Mouse (Mus musculus): ENCODE results near the gene Ldlrad3. TPM values are rescaled to one million over a fixed set of nuclear protein-coding genes. Genes with fewer than 3 reads are reported as not detected.
A peak's percentile ranks its signal among the peaks of the same experiment; 100 is the strongest.

The Ldlrad3 gene
- polyA plus RNA-seq, 1 experiment from 2014 or later, result 30.0 TPM

DNA sequence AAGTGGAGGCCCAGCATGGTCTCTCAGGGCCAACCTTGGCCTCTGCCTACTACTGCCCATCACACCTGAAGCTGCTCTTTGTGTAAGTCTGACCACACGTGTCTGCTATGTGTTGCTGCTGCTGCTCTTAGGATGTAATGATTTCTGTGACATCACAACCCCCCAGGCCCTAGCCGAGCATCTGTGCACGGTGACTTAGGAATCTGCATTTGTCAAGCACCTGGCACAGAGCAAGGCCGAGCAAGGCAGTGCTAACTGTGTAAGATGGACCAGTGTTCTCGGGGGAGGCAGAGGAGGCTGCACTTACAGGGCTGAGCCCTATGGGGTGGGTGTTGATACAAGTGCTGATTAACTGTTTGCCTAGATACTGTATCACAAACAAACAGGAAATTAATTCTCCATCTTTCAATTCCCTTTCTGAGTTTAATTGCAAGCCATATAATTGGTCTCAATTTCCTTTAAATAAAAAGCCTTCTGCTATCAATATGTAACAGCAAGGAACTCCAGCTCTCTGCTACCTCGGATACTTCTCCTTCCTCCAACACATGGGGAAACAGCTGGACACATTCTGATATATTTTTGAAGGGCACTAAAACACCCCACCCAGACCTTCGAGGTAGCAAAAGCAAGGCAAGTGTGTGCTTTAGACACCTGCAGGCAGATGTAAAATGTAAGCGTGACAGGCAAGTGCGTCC is 152.2 kb downstream of the Ldlrad3 start:
- no peaks in the 10 kb centered on the region for H3K36me3 ChIP-seq (ENCODE audit: control insufficient read depth, insufficient read depth, low read length)
- H3K4me1 ChIP-seq (ENCODE audit: control insufficient read depth, insufficient read depth, low read length), result peaks cover 59% of the 10 kb centered on the region
- H3K9me3 ChIP-seq (ENCODE audit: control insufficient read depth, low read length), result no peaks in the 10 kb centered on the region
- no peak overlapping the region for H3K9ac ChIP-seq (replicated peaks; ENCODE audit: low read depth, low read length)
- no peaks in the 10 kb centered on the region for H3K27me3 ChIP-seq (ENCODE audit: control insufficient read depth, insufficient read depth, low read length)
- H3K4me3 ChIP-seq (ENCODE audit: low read depth, low read length), result no peak overlapping the region
- no peak overlapping the region for H3K4me2 ChIP-seq (ENCODE audit: low read depth, low read length)
- no peak overlapping the region for H3K27ac ChIP-seq (ENCODE audit: low read depth, low read length)
- no peak for ATAC-seq (ENCODE audit: low read depth)
- WGBS, result 46% methylated on average over 9 of the region's 9 CpGs

DNA sequence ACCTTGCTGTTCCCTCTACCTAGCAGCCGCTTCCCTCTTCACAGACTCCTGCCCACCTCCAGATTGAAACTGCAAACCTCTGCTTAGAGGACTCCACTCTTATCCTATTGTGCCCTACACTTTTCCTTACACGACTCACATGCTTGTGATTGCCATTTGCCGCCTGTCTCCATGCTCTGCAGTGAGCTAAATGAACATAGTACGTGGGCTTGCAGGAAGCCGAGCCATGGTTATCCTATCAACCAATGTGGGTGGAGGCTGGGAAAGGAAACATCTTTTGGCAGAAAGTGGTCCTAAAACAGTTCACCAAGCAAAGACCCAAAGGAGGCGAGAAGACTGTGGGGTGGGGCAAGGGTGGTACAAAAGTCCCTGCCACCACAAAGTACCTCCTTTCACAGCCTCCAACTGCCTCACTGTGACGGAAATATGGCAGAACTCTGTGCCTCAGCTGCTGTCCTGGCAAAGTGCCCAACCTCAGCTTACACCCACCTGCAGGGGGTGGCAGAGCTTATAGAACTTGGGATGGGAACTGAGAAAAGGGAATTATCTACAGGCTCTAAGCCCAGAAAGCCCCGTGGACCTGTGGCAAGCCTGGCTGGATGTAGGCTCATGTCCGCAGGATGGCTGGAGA is 153.4 kb downstream of the Ldlrad3 start:
- H3K9ac ChIP-seq (replicated peaks; ENCODE audit: low read depth, low read length), result no peak overlapping the region
- WGBS, result 61% methylated on average over 9 of the region's 9 CpGs
- peaks cover 55% of the 10 kb centered on the region for H3K4me1 ChIP-seq (ENCODE audit: control insufficient read depth, insufficient read depth, low read length)
- H3K9me3 ChIP-seq (ENCODE audit: control insufficient read depth, low read length), result no peaks in the 10 kb centered on the region
- H3K4me3 ChIP-seq (ENCODE audit: low read depth, low read length), result no peak overlapping the region
- no peaks in the 10 kb centered on the region for H3K27me3 ChIP-seq (ENCODE audit: control insufficient read depth, insufficient read depth, low read length)
- H3K4me2 ChIP-seq (ENCODE audit: low read depth, low read length), result no peak overlapping the region
- no peaks in the 10 kb centered on the region for H3K36me3 ChIP-seq (ENCODE audit: control insufficient read depth, insufficient read depth, low read length)
- no peak overlapping the region for H3K27ac ChIP-seq (ENCODE audit: low read depth, low read length)
- ATAC-seq (ENCODE audit: low read depth), result no peak

- no peaks in the 10 kb centered on the region for H3K36me3 ChIP-seq (ENCODE audit: control insufficient read depth, insufficient read depth, low read length)
- H3K27me3 ChIP-seq (ENCODE audit: control insufficient read depth, insufficient read depth, low read length), result no peaks in the 10 kb centered on the region
- ATAC-seq (ENCODE audit: low read depth), result peak; percentile 35; the same call in 1 of the 2 replicates
- H3K4me2 ChIP-seq (ENCODE audit: low read depth, low read length), result no peak overlapping the region
- H3K4me1 ChIP-seq (ENCODE audit: control insufficient read depth, insufficient read depth, low read length), result peaks cover 41% of the 10 kb centered on the region
- H3K27ac ChIP-seq (ENCODE audit: low read depth, low read length), result no peak overlapping the region
- no peak overlapping the region for H3K4me3 ChIP-seq (ENCODE audit: low read depth, low read length)
- 9% methylated on average over 5 of the region's 5 CpGs for WGBS
- no peak overlapping the region for H3K9ac ChIP-seq (replicated peaks; ENCODE audit: low read depth, low read length)
- no peaks in the 10 kb centered on the region for H3K9me3 ChIP-seq (ENCODE audit: control insufficient read depth, low read length)
These were observed 155.5 kb downstream of the Ldlrad3 start for GRCm38 (mm10) chr2:102030652-102031051.

DNA sequence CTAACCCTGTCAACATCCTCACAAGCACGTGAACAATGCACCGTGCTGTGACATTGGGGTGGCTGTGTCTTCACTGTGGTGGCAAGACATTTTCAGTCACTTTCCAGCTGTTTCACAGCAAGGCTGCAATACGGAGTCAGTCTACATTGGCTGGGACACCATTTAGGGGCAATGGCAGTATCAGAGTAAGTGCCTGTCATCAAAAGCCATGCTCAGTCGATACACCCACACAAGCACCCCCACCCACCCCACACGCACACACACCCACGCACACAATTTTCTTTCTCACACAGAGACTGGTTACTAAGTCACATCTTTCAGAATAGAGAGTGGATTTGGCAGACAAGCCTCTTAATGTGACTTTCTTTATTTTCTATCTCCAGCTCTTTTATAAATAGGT is 156.0 kb downstream of the Ldlrad3 start:
- no peak overlapping the region for H3K4me2 ChIP-seq (ENCODE audit: low read depth, low read length)
- no peaks in the 10 kb centered on the region for H3K9me3 ChIP-seq (ENCODE audit: control insufficient read depth, low read length)
- 0 out of 2 replicates have a peak, but pooled peaks have one; percentile 15 for ATAC-seq (ENCODE audit: low read depth)
- peak overlapping the region; percentile 62 for H3K27ac ChIP-seq (ENCODE audit: low read depth, low read length)
- no peak overlapping the region for H3K9ac ChIP-seq (replicated peaks; ENCODE audit: low read depth, low read length)
- peaks cover 41% of the 10 kb centered on the region for H3K4me1 ChIP-seq (ENCODE audit: control insufficient read depth, insufficient read depth, low read length)
- WGBS, result 59% methylated on average over 6 of the region's 6 CpGs
- no peak overlapping the region for H3K4me3 ChIP-seq (ENCODE audit: low read depth, low read length)
- no peaks in the 10 kb centered on the region for H3K27me3 ChIP-seq (ENCODE audit: control insufficient read depth, insufficient read depth, low read length)
- H3K36me3 ChIP-seq (ENCODE audit: control insufficient read depth, insufficient read depth, low read length), result no peaks in the 10 kb centered on the region

DNA sequence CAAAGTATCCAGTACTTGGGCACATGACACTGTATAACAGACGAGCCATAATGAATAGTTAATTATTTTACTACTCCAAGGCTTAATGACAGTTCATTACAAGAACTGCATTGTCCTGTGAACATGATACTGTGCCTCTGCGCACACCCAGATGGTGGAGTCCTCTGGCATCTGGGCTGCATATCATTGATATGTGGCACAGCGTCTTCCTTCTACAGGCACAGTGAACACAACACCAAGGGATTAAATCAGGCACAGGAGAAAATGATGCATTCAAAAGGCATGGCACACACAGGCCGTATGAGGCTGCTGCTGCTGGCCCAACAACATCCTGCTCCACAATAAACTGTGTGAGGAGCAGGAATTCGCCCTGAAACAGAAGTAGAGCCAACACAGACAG is 156.5 kb downstream of the Ldlrad3 start:
- Histone ChIP-seq H3K36me3 (ENCODE audit: control insufficient read depth, insufficient read depth, low read length) (no peaks in the 10 kb centered on the region), H3K27me3 (ENCODE audit: control insufficient read depth, insufficient read depth, low read length) (no peaks in the 10 kb centered on the region), H3K4me1 (ENCODE audit: control insufficient read depth, insufficient read depth, low read length) (peaks cover 41% of the 10 kb centered on the region), H3K9me3 (ENCODE audit: control insufficient read depth, low read length) (no peaks in the 10 kb centered on the region), H3K27ac (ENCODE audit: low read depth, low read length) (peak overlapping the region; percentile 62), H3K9ac (replicated peaks; ENCODE audit: low read depth, low read length) (no peak overlapping the region), H3K4me2 (ENCODE audit: low read depth, low read length) (no peak overlapping the region), H3K4me3 (ENCODE audit: low read depth, low read length) (no peak overlapping the region)
- WGBS, result 26% methylated on average over 5 of the region's 5 CpGs
- peak; percentile 44; the same call in 1 of the 2 replicates for ATAC-seq (ENCODE audit: low read depth)

DNA sequence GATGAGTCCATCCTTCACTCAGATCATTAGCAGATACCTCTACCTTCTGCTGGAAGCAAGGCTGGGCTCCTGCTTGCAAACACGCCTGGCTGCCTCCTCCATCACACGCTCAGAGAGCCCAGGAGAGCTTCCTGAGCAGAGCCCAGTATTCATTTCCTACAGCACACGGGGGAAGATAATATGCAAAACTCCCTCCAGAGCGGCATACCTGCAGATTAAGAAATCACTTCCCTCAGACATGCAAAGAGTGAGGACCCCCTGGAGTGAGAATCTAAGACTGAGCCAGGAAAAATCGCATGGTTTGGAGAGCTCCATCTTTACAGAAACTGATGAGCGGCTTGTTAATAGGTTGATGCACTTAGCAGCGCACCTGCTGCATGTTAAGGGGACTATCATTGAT is 158.9 kb downstream of the Ldlrad3 start:
- H3K36me3 ChIP-seq (ENCODE audit: control insufficient read depth, insufficient read depth, low read length), result no peaks in the 10 kb centered on the region
- H3K9me3 ChIP-seq (ENCODE audit: control insufficient read depth, low read length), result no peaks in the 10 kb centered on the region
- no peak overlapping the region for H3K4me3 ChIP-seq (ENCODE audit: low read depth, low read length)
- no peak for ATAC-seq (ENCODE audit: low read depth)
- H3K4me2 ChIP-seq (ENCODE audit: low read depth, low read length), result no peak overlapping the region
- H3K4me1 ChIP-seq (ENCODE audit: control insufficient read depth, insufficient read depth, low read length), result peaks cover 19% of the 10 kb centered on the region
- no peaks in the 10 kb centered on the region for H3K27me3 ChIP-seq (ENCODE audit: control insufficient read depth, insufficient read depth, low read length)
- H3K9ac ChIP-seq (replicated peaks; ENCODE audit: low read depth, low read length), result no peak overlapping the region
- WGBS, result 67% methylated on average over 7 of the region's 7 CpGs
- no peak overlapping the region for H3K27ac ChIP-seq (ENCODE audit: low read depth, low read length)

DNA sequence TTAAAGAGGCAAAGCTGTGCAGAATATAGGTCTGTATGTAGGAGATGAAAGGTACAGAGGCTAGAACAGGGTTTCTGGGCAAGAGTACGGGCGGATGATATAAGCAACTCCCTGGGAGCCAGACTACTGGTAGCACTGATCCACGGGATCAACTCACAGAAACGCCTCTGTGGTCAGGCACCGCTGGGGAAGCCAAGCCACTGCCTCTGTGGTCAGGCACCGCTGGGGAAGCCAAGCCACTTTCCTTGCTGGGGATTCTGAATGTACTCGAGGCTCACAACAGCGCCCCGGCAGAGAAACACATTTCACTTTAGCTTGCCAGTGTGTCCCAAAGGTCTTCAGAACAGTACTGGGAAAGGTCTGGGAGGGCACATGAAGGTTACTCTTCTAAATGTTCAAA is 160.0 kb downstream of the Ldlrad3 start:
- no peaks in the 10 kb centered on the region for H3K36me3 ChIP-seq (ENCODE audit: control insufficient read depth, insufficient read depth, low read length)
- 89% methylated on average over 9 of the region's 9 CpGs for WGBS
- H3K4me3 ChIP-seq (ENCODE audit: low read depth, low read length), result no peak overlapping the region
- no peak overlapping the region for H3K9ac ChIP-seq (replicated peaks; ENCODE audit: low read depth, low read length)
- ATAC-seq (ENCODE audit: low read depth), result no peak
- peaks cover 27% of the 10 kb centered on the region for H3K4me1 ChIP-seq (ENCODE audit: control insufficient read depth, insufficient read depth, low read length)
- no peaks in the 10 kb centered on the region for H3K27me3 ChIP-seq (ENCODE audit: control insufficient read depth, insufficient read depth, low read length)
- H3K9me3 ChIP-seq (ENCODE audit: control insufficient read depth, low read length), result no peaks in the 10 kb centered on the region
- H3K4me2 ChIP-seq (ENCODE audit: low read depth, low read length), result no peak overlapping the region
- no peak overlapping the region for H3K27ac ChIP-seq (ENCODE audit: low read depth, low read length)

DNA sequence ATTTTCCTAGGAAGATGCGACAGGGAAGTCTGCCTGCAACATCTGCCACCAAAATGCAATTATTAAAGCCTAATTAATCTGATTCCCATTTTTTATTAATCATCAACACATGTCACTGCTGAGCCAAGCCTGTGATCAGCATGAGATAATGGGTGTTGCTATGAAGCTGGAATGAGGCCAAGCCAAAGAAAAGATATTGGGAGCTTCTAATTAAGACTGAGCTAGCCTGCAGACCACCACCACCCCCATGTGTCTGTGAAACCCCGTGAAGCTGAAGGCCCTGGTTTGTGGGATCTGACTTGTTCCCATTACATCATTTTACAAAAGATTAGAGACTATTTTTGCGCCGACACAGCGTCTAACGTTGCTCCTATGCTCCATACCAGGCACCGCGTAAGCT is 161.7 kb downstream of the Ldlrad3 start:
- ATAC-seq (ENCODE audit: low read depth), result no peak
- Histone ChIP-seq H3K4me1 (ENCODE audit: control insufficient read depth, insufficient read depth, low read length) (peaks cover 12% of the 10 kb centered on the region), H3K4me2 (ENCODE audit: low read depth, low read length) (no peak overlapping the region), H3K27ac (ENCODE audit: low read depth, low read length) (no peak overlapping the region), H3K27me3 (ENCODE audit: control insufficient read depth, insufficient read depth, low read length) (no peaks in the 10 kb centered on the region), H3K9ac (replicated peaks; ENCODE audit: low read depth, low read length) (no peak overlapping the region), H3K4me3 (ENCODE audit: low read depth, low read length) (no peak overlapping the region), H3K36me3 (ENCODE audit: control insufficient read depth, insufficient read depth, low read length) (no peaks in the 10 kb centered on the region), H3K9me3 (ENCODE audit: control insufficient read depth, low read length) (no peaks in the 10 kb centered on the region)
- 75% methylated on average over 8 of the region's 8 CpGs for WGBS

- ATAC-seq (ENCODE audit: low read depth), result peak; percentile 23; the same call in 1 of the 2 replicates
- no peak overlapping the region for H3K9ac ChIP-seq (replicated peaks; ENCODE audit: low read depth, low read length)
- peaks cover 8% of the 10 kb centered on the region; the same call in 1 of the 2 replicates for H3K4me1 ChIP-seq (ENCODE audit: control insufficient read depth, insufficient read depth, low read length)
- no peaks in the 10 kb centered on the region for H3K36me3 ChIP-seq (ENCODE audit: control insufficient read depth, insufficient read depth, low read length)
- WGBS, result 26% methylated on average over 11 of the region's 11 CpGs
- no peak overlapping the region for H3K4me3 ChIP-seq (ENCODE audit: low read depth, low read length)
- H3K27me3 ChIP-seq (ENCODE audit: control insufficient read depth, insufficient read depth, low read length), result no peaks in the 10 kb centered on the region
- H3K27ac ChIP-seq (ENCODE audit: low read depth, low read length), result peak overlapping the region; percentile 39; the same call in 1 of the 2 replicates
- H3K9me3 ChIP-seq (ENCODE audit: control insufficient read depth, low read length), result no peaks in the 10 kb centered on the region
- no peak overlapping the region for H3K4me2 ChIP-seq (ENCODE audit: low read depth, low read length)
These were observed 164.7 kb downstream of the Ldlrad3 start for GRCm38 (mm10) chr2:102021371-102022084.

Measured in neural tube, embryonic 14.5 days (tissue).